Comparison of ENCODE assay signal across 24 mouse cellular contexts in genomic region chr1:194990976-194991375, GRCm38 (mm10). TPM values are rescaled to one million over a fixed set of nuclear protein-coding genes. Genes with fewer than 3 reads are reported as not detected.
DNase-seq lines count a peak whose midpoint lies in the region; ATAC-seq and TF ChIP-seq lines count a peak whose summit lies in the region.
"Had no signal": no experiment of that assay in that cellular context is flagged by ENCODE, and none has a peak within 500 bp of the region (broad histone marks: within the 10 kb centered on the region; RNA-seq: fewer than 3 reads in every experiment).

No protein-coding gene starts in this region.

- H3K27ac ChIP-seq in gastrocnemius, adult 2 months = peak overlapping the region; percentile 85
- peak overlapping the region; percentile 80 for H3K27ac ChIP-seq in heart, adult 2 months
- 0 out of 2 replicates have a peak overlapping the region, but pooled peaks have one; percentile 23 for H3K27ac ChIP-seq in liver, adult 2 months (replicated peaks; ENCODE audit: insufficient read depth, low read depth, low read length)
- H3K27ac ChIP-seq in liver, embryonic 11.5 days (ENCODE audit: low read depth, low read length) = no peak overlapping the region
- H3K27ac ChIP-seq: embryonic facial prominence, embryonic 10.5 days; embryonic facial prominence, embryonic 12.5 days; forebrain, embryonic 13.5 days had no signal

- H3K4me1 ChIP-seq in heart, adult 2 months (ENCODE audit: control insufficient read depth, insufficient read depth, low read length) = peaks cover 22% of the 10 kb centered on the region
- peaks cover 33% of the 10 kb centered on the region for H3K4me1 ChIP-seq in liver, adult 2 months (ENCODE audit: control insufficient read depth, insufficient read depth, low read length)
- H3K4me1 ChIP-seq in liver, embryonic 11.5 days (replicated peaks; ENCODE audit: control insufficient read depth, insufficient read depth, low read length) = peaks cover 5% of the 10 kb centered on the region
- H3K4me1 ChIP-seq: embryonic facial prominence, embryonic 10.5 days; embryonic facial prominence, embryonic 12.5 days; forebrain, embryonic 13.5 days had no signal

- H3K9me3 ChIP-seq in liver, embryonic 11.5 days (ENCODE audit: control insufficient read depth, low read length) = no peaks in the 10 kb centered on the region
- H3K9me3 ChIP-seq: embryonic facial prominence, embryonic 10.5 days; embryonic facial prominence, embryonic 12.5 days; forebrain, embryonic 13.5 days; G1E had no signal

- intact Hi-C loops in gastrocnemius, adult 2 months (cut with DNase I) = no loop called here
- intact Hi-C loops in heart, adult 2 months (cut with DNase I) = no loop called here

- peaks cover 4% of the 10 kb centered on the region for H3K79me2 ChIP-seq in heart, adult 2 months (replicated peaks; ENCODE audit: control insufficient read depth, insufficient read depth, low read length)
- H3K79me2 ChIP-seq in liver, adult 2 months (ENCODE audit: control insufficient read depth, insufficient read depth, low read length) = peaks cover 43% of the 10 kb centered on the region

- no peak for TF ChIP-seq POLR2A in heart, adult 2 months (IDR thresholded peaks at IDR 0.05; ENCODE audit: insufficient read depth, low read depth, low read length)
- no peak for TF ChIP-seq POLR2A in liver, adult 2 months (IDR thresholded peaks at IDR 0.05; ENCODE audit: extremely low read depth, insufficient read depth, low read length)

- H3K4me3 ChIP-seq in gastrocnemius, adult 2 months = no peak overlapping the region
- H3K4me3 ChIP-seq in heart, adult 2 months = no peak overlapping the region
- no peak overlapping the region for H3K4me3 ChIP-seq in liver, adult 2 months (ENCODE audit: insufficient read depth, low read depth, low read length)
- H3K4me3 ChIP-seq in liver, embryonic 11.5 days (ENCODE audit: low read depth, low read length) = no peak overlapping the region
- H3K4me3 ChIP-seq: embryonic facial prominence, embryonic 10.5 days; embryonic facial prominence, embryonic 12.5 days; forebrain, embryonic 13.5 days had no signal

- no peaks in the 10 kb centered on the region for H3K27me3 ChIP-seq in heart, adult 2 months (ENCODE audit: control insufficient read depth, insufficient read depth, low read length)
- H3K27me3 ChIP-seq in liver, adult 2 months (ENCODE audit: control insufficient read depth, insufficient read depth, low read length) = no peaks in the 10 kb centered on the region
- no peaks in the 10 kb centered on the region for H3K27me3 ChIP-seq in liver, embryonic 11.5 days (replicated peaks; ENCODE audit: control insufficient read depth, insufficient read depth, low read length)
- H3K27me3 ChIP-seq: CH12.LX; embryonic facial prominence, embryonic 12.5 days; forebrain, embryonic 13.5 days; Patski had no signal

- H3K9ac ChIP-seq in heart, adult 2 months (ENCODE audit: low read depth, low read length) = no peak overlapping the region
- no peak overlapping the region for H3K9ac ChIP-seq in liver, adult 2 months (ENCODE audit: low read depth, low read length)
- H3K9ac ChIP-seq in liver, embryonic 11.5 days (ENCODE audit: low read depth, low read length) = no peak overlapping the region
- H3K9ac ChIP-seq: embryonic facial prominence, embryonic 12.5 days; forebrain, embryonic 13.5 days had no signal

- ATAC-seq in liver, embryonic 11.5 days (replicated peaks; ENCODE audit: low FRiP score) = no peak
- ATAC-seq: activated CD4-positive, CD25-positive, alpha-beta regulatory T cell, adult 4 months; CD4-positive, CD25-positive, alpha-beta regulatory T cell, adult 4 months; forebrain, embryonic 13.5 days; Patski had no signal

- TF ChIP-seq CTCF in gastrocnemius, adult 2 months (IDR thresholded peaks at IDR 0.05) = no peak
- TF ChIP-seq CTCF in heart, adult 2 months (IDR thresholded peaks at IDR 0.05) = no peak
- TF ChIP-seq CTCF in liver, adult 2 months (IDR thresholded peaks at IDR 0.05; ENCODE audit: low read depth, low read length) = no peak

- H3K4me2 ChIP-seq in liver, embryonic 11.5 days = no peak overlapping the region
- H3K4me2 ChIP-seq: embryonic facial prominence, embryonic 12.5 days; forebrain, embryonic 13.5 days had no signal

- WGBS in heart, adult 2 months = 63% methylated on average over 2 of the region's 2 CpGs
- 48% methylated on average over 2 of the region's 2 CpGs for WGBS in liver, adult 2 months
- 76% methylated on average over 2 of the region's 2 CpGs for WGBS in liver, embryonic 11.5 days

- peaks cover 31% of the 10 kb centered on the region for H3K36me3 ChIP-seq in heart, adult 2 months (ENCODE audit: control insufficient read depth, insufficient read depth, low read length)
- no peaks in the 10 kb centered on the region for H3K36me3 ChIP-seq in liver, adult 2 months (ENCODE audit: control insufficient read depth, insufficient read depth, low read length)
- no peaks in the 10 kb centered on the region for H3K36me3 ChIP-seq in liver, embryonic 11.5 days (ENCODE audit: control insufficient read depth, insufficient read depth, low read length)
- H3K36me3 ChIP-seq: embryonic facial prominence, embryonic 10.5 days; embryonic facial prominence, embryonic 12.5 days; G1E had no signal

- TF ChIP-seq EP300 in heart, adult 2 months (IDR thresholded peaks at IDR 0.05; ENCODE audit: insufficient read depth, low read depth, low read length) = no peak

- DNase-seq in gastrocnemius, adult 2 months = no peak
- DNase-seq in gastrocnemius, postnatal 25 days = no peak
- DNase-seq in heart, adult 2 months = no peak
- DNase-seq in heart, adult 9 months (ENCODE audit: low spot score in 2 of 2) = no peak
- no peak for DNase-seq in liver, adult 2 months (ENCODE audit: extremely low read depth, low read depth, low spot score)
- DNase-seq in liver, embryonic 11.5 days (ENCODE audit: low spot score) = no peak
- peak; percentile 40 for DNase-seq in retina, postnatal 1 day
- DNase-seq: adrenal gland, adult 8-10 months; adrenal gland, postnatal 14 days; adrenal gland, postnatal 36 days; B cell, adult 2 months; cerebellum, adult 11-12 months; cerebellum, adult 2 months; cerebellum, adult 9-10 months; cerebellum, postnatal 10 days; cerebellum, postnatal 25 days had no signal

RNA-seq across cellular contexts. Expression of gene Cd34, which starts 52.4 kb away (rescaled TPM):
- 10 to 100 TPM; 32.8 to 49.3 TPM for total RNA-seq in gastrocnemius, adult 2 months (2021)
- total RNA-seq in gastrocnemius, postnatal 25 days (2021) = 10 to 100 TPM; 43.0 to 50.7 TPM
- 10 to 100 TPM; 73.6 to 92.6 TPM for total RNA-seq in heart, adult 2 months (2021)
- 86.5 and 172 TPM in 2 replicates for polyA plus RNA-seq in heart, adult 2 months (2012; rRNA removed)
- 1.7 and 2.4 TPM in 2 replicates for total RNA-seq in liver, adult 2 months (2014; rRNA removed)
- polyA plus RNA-seq in liver, adult 2 months (2012; rRNA removed) = 0.40 and 0.72 TPM in 2 replicates
- polyA plus RNA-seq in liver, embryonic 11.5 days (2014; fragmentation: Nextera tagmentation; extraction: Ambion mirVana) = 35.8 and 37.1 TPM in 2 replicates
- total RNA-seq: CH12.LX had no signal
